Mouse (Mus musculus): ENCODE measurements around the gene Adam22. TPM values are rescaled to one million over a fixed set of nuclear protein-coding genes. Genes with fewer than 3 reads are reported as not detected.

Gene Adam22
- polyA plus RNA-seq, 1 experiment from 2014 or later, result 6.4 TPM

GRCm38 (mm10) chr5:8368328-8368692 is 350 bp upstream of the Adam22 start:
- DNase-seq (ENCODE audit: low read depth, low spot score) (no peak), ATAC-seq (no peak)
- CTCF ChIA-PET, result interaction anchor here (1.1 to 3.4 kb wide), 6 partner anchors 41 to 224 kb away, joined by 3 to 11 read pairs (median 4); no protein-coding TSS in a partner anchor
- in situ Hi-C loops (cut with MboI; ENCODE audit: low pct_unique_long_range_greater_than_20kb), result no loop called here
- POLR2A ChIA-PET, result interaction anchor here (1.2 to 1.5 kb wide), 2 partner anchors 8 to 628 kb away, joined by 3 read pairs; no protein-coding TSS in a partner anchor
- no peak for TF ChIP-seq CTCF (IDR thresholded peaks at IDR 0.05)
- peaks cover 20% of the 10 kb centered on the region for H3K27me3 ChIP-seq

GRCm38 (mm10) chr5:8366771-8367613 is 968 bp downstream of the Adam22 start:
- no peak for DNase-seq (ENCODE audit: low read depth, low spot score)
- no peak for TF ChIP-seq CTCF (IDR thresholded peaks at IDR 0.05)
- peaks cover 13% of the 10 kb centered on the region for H3K27me3 ChIP-seq
- POLR2A ChIA-PET, result interaction anchor here (0.9 to 1.5 kb wide), 7 partner anchors 7 to 629 kb away, joined by 3 to 4 read pairs (median 3); no protein-coding TSS in a partner anchor
- in situ Hi-C loops (cut with MboI; ENCODE audit: low pct_unique_long_range_greater_than_20kb), result no loop called here
- CTCF ChIA-PET, result interaction anchor here (0.8 to 5.1 kb wide), 14 partner anchors 11 to 223 kb away, joined by 3 to 56 read pairs (median 4); no protein-coding TSS in a partner anchor
- ATAC-seq, result peak; percentile 65

GRCm38 (mm10) chr5:8362361-8362760 is 5.6 kb downstream of the Adam22 start:
- in situ Hi-C loops (cut with MboI; ENCODE audit: low pct_unique_long_range_greater_than_20kb), result no loop called here
- H3K27me3 ChIP-seq, result no peaks in the 10 kb centered on the region
- ChIA-PET CTCF (interaction anchor here (0.8 to 4.0 kb wide), 14 partner anchors 9 to 228 kb away, joined by 3 to 23 read pairs (median 6); no protein-coding TSS in a partner anchor), POLR2A (interaction anchor here (0.6 kb wide), 1 partner anchor 22 kb away, joined by 3 read pairs; no protein-coding TSS in a partner anchor)
- peak; percentile 66 for TF ChIP-seq CTCF (IDR thresholded peaks at IDR 0.05)
- no peak for ATAC-seq
- DNase-seq (ENCODE audit: low read depth, low spot score), result no peak

GRCm38 (mm10) chr5:8357677-8358076 is 10.3 kb downstream of the Adam22 start:
- in situ Hi-C loops (cut with MboI; ENCODE audit: low pct_unique_long_range_greater_than_20kb), result loop anchor here (5.0 to 10.0 kb wide), 3 partner anchors 125 to 215 kb away; no protein-coding TSS in a partner anchor
- no peak for DNase-seq (ENCODE audit: low read depth, low spot score)
- H3K27me3 ChIP-seq, result no peaks in the 10 kb centered on the region
- ChIA-PET POLR2A (interaction anchor here (0.9 to 1.4 kb wide), 2 partner anchors 10 to 127 kb away, joined by 3 read pairs; no protein-coding TSS in a partner anchor), CTCF (interaction anchor here (0.7 to 6.5 kb wide), 13 partner anchors 8 to 215 kb away, joined by 3 to 56 read pairs (median 5); partner anchors contain the start of gene Adam22)
- ATAC-seq, result peak; percentile 2
- TF ChIP-seq CTCF (IDR thresholded peaks at IDR 0.05), result no peak

- POLR2A ChIA-PET, result interaction anchor here (0.8 to 2.1 kb wide), 5 partner anchors 10 to 126 kb away, joined by 3 to 6 read pairs (median 3); no protein-coding TSS in a partner anchor
- no peaks in the 10 kb centered on the region for H3K27me3 ChIP-seq
- in situ Hi-C loops (cut with MboI; ENCODE audit: low pct_unique_long_range_greater_than_20kb), result loop anchor here (5.0 to 10.0 kb wide), 3 partner anchors 125 to 215 kb away; no protein-coding TSS in a partner anchor
- TF ChIP-seq CTCF (IDR thresholded peaks at IDR 0.05), result no peak
- DNase-seq (ENCODE audit: low read depth, low spot score) (no peak), ATAC-seq (peak; percentile 45)
- CTCF ChIA-PET, result interaction anchor here (0.7 to 6.5 kb wide), 14 partner anchors 8 to 214 kb away, joined by 3 to 56 read pairs (median 5); partner anchors contain the start of gene Adam22
Observed at GRCm38 (mm10) chr5:8356885-8357651, 10.9 kb downstream of the Adam22 start.

GRCm38 (mm10) chr5:8356326-8356725 is 11.6 kb downstream of the Adam22 start:
- ATAC-seq (peak; percentile 40), DNase-seq (ENCODE audit: low read depth, low spot score) (no peak)
- in situ Hi-C loops (cut with MboI; ENCODE audit: low pct_unique_long_range_greater_than_20kb), result loop anchor here (5.0 to 10.0 kb wide), 3 partner anchors 124 to 214 kb away; no protein-coding TSS in a partner anchor
- no peaks in the 10 kb centered on the region for H3K27me3 ChIP-seq
- ChIA-PET CTCF (interaction anchor here (0.9 to 6.5 kb wide), 9 partner anchors 9 to 209 kb away, joined by 3 to 56 read pairs (median 4); partner anchors contain the start of gene Adam22), POLR2A (interaction anchor here (0.8 to 2.1 kb wide), 3 partner anchors 123 to 126 kb away, joined by 3 to 6 read pairs (median 4); no protein-coding TSS in a partner anchor)
- no peak for TF ChIP-seq CTCF (IDR thresholded peaks at IDR 0.05)

GRCm38 (mm10) chr5:8349557-8349956 is 18.4 kb downstream of the Adam22 start:
- no peak for DNase-seq (ENCODE audit: low read depth, low spot score)
- no peak for ATAC-seq
- CTCF ChIA-PET, result interaction anchor here (2.5 kb wide), 1 partner anchor 13 kb away, joined by 5 read pairs; no protein-coding TSS in a partner anchor
- TF ChIP-seq CTCF (IDR thresholded peaks at IDR 0.05), result no peak
- H3K27me3 ChIP-seq, result peaks cover 8% of the 10 kb centered on the region
- POLR2A ChIA-PET, result no interaction called here
- in situ Hi-C loops (cut with MboI; ENCODE audit: low pct_unique_long_range_greater_than_20kb), result no loop called here

GRCm38 (mm10) chr5:8346329-8346728 is 21.6 kb downstream of the Adam22 start:
- TF ChIP-seq CTCF (IDR thresholded peaks at IDR 0.05), result no peak
- ChIA-PET POLR2A (no interaction called here), CTCF (interaction anchor here (1.3 kb wide), 1 partner anchor 17 kb away, joined by 3 read pairs; no protein-coding TSS in a partner anchor)
- DNase-seq (ENCODE audit: low read depth, low spot score) (no peak), ATAC-seq (no peak)
- in situ Hi-C loops (cut with MboI; ENCODE audit: low pct_unique_long_range_greater_than_20kb), result no loop called here
- H3K27me3 ChIP-seq, result peaks cover 13% of the 10 kb centered on the region

GRCm38 (mm10) chr5:8343296-8343695 is 24.7 kb downstream of the Adam22 start:
- in situ Hi-C loops (cut with MboI; ENCODE audit: low pct_unique_long_range_greater_than_20kb), result no loop called here

More at GRCm38 (mm10) chr5:8343296-8343695, 24.7 kb downstream of the Adam22 start:
- ChIA-PET POLR2A (no interaction called here), CTCF (no interaction called here)
- DNase-seq (ENCODE audit: low read depth, low spot score) (no peak), ATAC-seq (no peak)
- no peak for TF ChIP-seq CTCF (IDR thresholded peaks at IDR 0.05)
- H3K27me3 ChIP-seq, result peaks cover 13% of the 10 kb centered on the region
